Mouse (Mus musculus) heart, embryonic 11.5 days (tissue): ENCODE measurements at regions not wholly inside any gene's neighbourhood (a gene's known extent, or its start where the extent isn't known, plus 50 kb on each side); places are given as distances from the start of the nearest gene placed in this dataset.
"Not testable (repeated sequence)": the region's sequence is repeated elsewhere in the genome, so short reads cannot be mapped to it uniquely, and the experiment has no call there.

ENCODE experiments used
- ATAC-seq: fragments of 200-750 bp; cut with Nextera tagmentation; replicated peaks from 2 replicates; pipeline ENCODE4 v1.8.0; 2017; ENCODE audit warnings: moderate library complexity; ENCODE audit not compliant: insufficient number of reproducible peaks, low FRiP score, low TSS enrichment
- H3K27ac ChIP-seq: fragments of 300-500 bp; sonication (generic); 2 replicates; pipeline ENCODE4 v1.5.1; 2014; ENCODE audit warnings: mild to moderate bottlenecking, low read depth, low read length
- H3K27me3 ChIP-seq: fragments of 300-500 bp; sonication (generic); 2 replicates; pipeline ENCODE4 v1.6.1; 2014; ENCODE audit warnings: mild to moderate bottlenecking, low read length, mixed read lengths; ENCODE audit not compliant: control insufficient read depth, insufficient read depth
- H3K36me3 ChIP-seq: fragments of 300-500 bp; sonication (generic); 2 replicates; pipeline ENCODE4 v1.6.1; 2014; ENCODE audit warnings: mild to moderate bottlenecking, low read length, moderate library complexity, mixed read lengths; ENCODE audit not compliant: control insufficient read depth, insufficient read depth
- H3K4me1 ChIP-seq: fragments of 300-500 bp; sonication (generic); 2 replicates; pipeline ENCODE4 v1.6.1; 2014; ENCODE audit warnings: low read length; ENCODE audit not compliant: control insufficient read depth, insufficient read depth
- H3K4me2 ChIP-seq: fragments of 300-500 bp; sonication (generic); 2 replicates; pipeline ENCODE4 v1.6.1; 2014; ENCODE audit warnings: mild to moderate bottlenecking, moderate library complexity
- H3K4me3 ChIP-seq: fragments of 300-500 bp; sonication (generic); 2 replicates; pipeline ENCODE4 v1.5.1; 2014; ENCODE audit warnings: low read depth, low read length
- H3K9ac ChIP-seq: fragments of 300-500 bp; sonication (generic); 2 replicates; pipeline ENCODE4 v1.6.1; 2014; ENCODE audit warnings: mild to moderate bottlenecking, low read depth, low read length, moderate library complexity
- H3K9me3 ChIP-seq: fragments of 300-500 bp; sonication (generic); replicated peaks from 2 replicates; pipeline ENCODE4 v1.6.1; 2016; ENCODE audit warnings: low read length; ENCODE audit not compliant: control insufficient read depth
- WGBS: fragments of 180-500 bp; shearing (Covaris S2); extraction: QIAGEN DNeasy Blood & Tissue Kit; methylation state at CpG from one replicate; pipeline ENCODE4 v1.1.7; 2014; ENCODE audit not compliant: insufficient replicate concordance; 5-methylcytosine and 5-hydroxymethylcytosine counted together

- peaks cover 4% of the 10 kb centered on the region; the same call in 1 of the 2 replicates for H3K4me1 ChIP-seq
- H3K36me3 ChIP-seq, result no peaks in the 10 kb centered on the region
- WGBS, result 84% methylated on average over 4 of the region's 4 CpGs
- H3K27me3 ChIP-seq, result no peaks in the 10 kb centered on the region
- H3K9ac ChIP-seq, result no peak overlapping the region
- H3K9me3 ChIP-seq, result no peaks in the 10 kb centered on the region
- H3K4me3 ChIP-seq, result no peak overlapping the region
- no peak overlapping the region for H3K4me2 ChIP-seq
- H3K27ac ChIP-seq, result no peak overlapping the region
- ATAC-seq, result no peak
These were observed 106.9 kb upstream of the Eif4g2 start for GRCm38 (mm10) chr7:111189731-111190130.

GRCm38 (mm10) chr7:111185954-111186353 is 103.1 kb upstream of the Eif4g2 start:
- no peak overlapping the region for H3K27ac ChIP-seq
- H3K4me1 ChIP-seq, result peaks cover 13% of the 10 kb centered on the region
- 79% methylated on average over 7 of the region's 7 CpGs for WGBS
- no peak overlapping the region for H3K9ac ChIP-seq
- no peak overlapping the region for H3K4me3 ChIP-seq
- H3K4me2 ChIP-seq, result no peak overlapping the region
- H3K9me3 ChIP-seq, result no peaks in the 10 kb centered on the region
- H3K27me3 ChIP-seq, result no peaks in the 10 kb centered on the region
- no peak for ATAC-seq
- H3K36me3 ChIP-seq, result no peaks in the 10 kb centered on the region

DNA sequence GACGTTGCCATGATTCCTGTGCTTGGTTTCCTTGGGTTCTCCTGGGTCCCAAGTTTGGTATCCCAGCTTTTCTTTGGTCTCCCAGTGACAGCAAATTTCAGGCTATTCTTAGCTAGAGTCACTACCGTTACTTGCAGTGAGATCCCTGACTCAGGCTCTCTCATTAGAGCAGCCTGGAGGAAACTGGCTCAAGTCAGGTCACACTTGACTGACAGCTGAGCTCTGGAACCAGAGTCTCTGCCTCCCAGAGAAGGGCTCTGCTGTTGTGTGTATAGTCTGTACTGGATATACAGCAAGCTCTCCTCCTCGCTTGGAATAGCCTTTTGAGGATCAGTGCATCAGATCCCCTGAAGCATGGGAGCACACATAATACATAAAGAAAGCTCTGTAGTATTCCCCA is 100.7 kb upstream of the Eif4g2 start:
- H3K4me2 ChIP-seq, result no peak overlapping the region
- no peak for ATAC-seq
- WGBS, result 47% methylated on average over 3 of the region's 3 CpGs
- H3K27ac ChIP-seq, result peak overlapping the region; percentile 57
- no peaks in the 10 kb centered on the region for H3K36me3 ChIP-seq
- no peaks in the 10 kb centered on the region for H3K27me3 ChIP-seq
- peaks cover 26% of the 10 kb centered on the region for H3K4me1 ChIP-seq
- H3K9ac ChIP-seq, result no peak overlapping the region
- H3K4me3 ChIP-seq, result no peak overlapping the region
- H3K9me3 ChIP-seq, result no peaks in the 10 kb centered on the region

GRCm38 (mm10) chr7:111182319-111182718 is 99.5 kb upstream of the Eif4g2 start:
- WGBS, result 64% methylated on average over 3 of the region's 3 CpGs
- H3K4me1 ChIP-seq, result peaks cover 26% of the 10 kb centered on the region
- no peaks in the 10 kb centered on the region for H3K27me3 ChIP-seq
- H3K9ac ChIP-seq, result no peak overlapping the region
- ATAC-seq, result no peak
- H3K4me2 ChIP-seq, result no peak overlapping the region
- H3K4me3 ChIP-seq, result no peak overlapping the region
- H3K27ac ChIP-seq, result no peak overlapping the region
- no peaks in the 10 kb centered on the region for H3K36me3 ChIP-seq
- no peaks in the 10 kb centered on the region for H3K9me3 ChIP-seq

- Histone ChIP-seq H3K4me2 (peak overlapping the region; percentile 9; the same call in 1 of the 2 replicates), H3K9ac (peak overlapping the region; percentile 50), H3K27ac (peak overlapping the region; percentile 79), H3K4me1 (peaks cover 22% of the 10 kb centered on the region), H3K9me3 (no peaks in the 10 kb centered on the region), H3K4me3 (no peak overlapping the region), H3K27me3 (no peaks in the 10 kb centered on the region), H3K36me3 (no peaks in the 10 kb centered on the region)
- WGBS, result 31% methylated on average over 7 of the region's 7 CpGs
- peak; percentile 75 for ATAC-seq
These were observed 96.8 kb upstream of the Eif4g2 start for GRCm38 (mm10) chr7:111179401-111180271.

DNA sequence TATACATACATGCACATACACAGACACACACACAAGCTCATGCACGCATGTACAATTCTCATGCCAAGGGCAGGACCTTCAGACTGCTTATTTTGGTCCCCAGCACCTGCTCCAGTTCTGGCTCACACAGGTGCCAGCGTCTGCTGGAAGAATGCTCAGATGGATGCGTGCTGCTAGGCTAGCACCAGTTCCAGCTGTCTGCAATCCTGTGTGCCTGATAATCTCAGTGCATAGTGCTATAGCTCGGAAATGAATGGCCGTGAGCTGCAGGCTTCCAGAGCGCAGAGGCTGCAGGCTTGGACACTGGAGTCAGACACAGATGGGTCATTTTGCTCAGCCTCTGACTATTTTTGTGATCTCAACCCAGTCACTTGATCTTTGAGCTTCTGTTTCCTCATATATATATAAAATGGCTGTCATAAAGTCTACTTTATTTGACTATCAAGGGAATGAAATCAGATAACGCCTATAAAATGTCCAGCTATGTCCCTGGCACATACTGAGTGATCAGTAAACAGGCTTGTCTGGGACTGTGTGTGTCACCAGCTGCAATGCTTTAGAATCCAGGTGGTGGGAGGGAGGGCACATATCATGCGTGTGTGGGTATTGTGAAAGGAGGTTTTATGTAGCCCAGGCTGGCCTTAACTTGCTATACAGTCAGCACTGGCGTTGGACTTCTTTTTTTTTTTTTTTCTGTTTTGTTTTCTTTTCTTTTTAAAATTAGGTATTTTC is 91.7 kb upstream of the Eif4g2 start:
- Histone ChIP-seq H3K4me3 (no peak overlapping the region), H3K36me3 (no peaks in the 10 kb centered on the region), H3K9me3 (no peaks in the 10 kb centered on the region), H3K4me2 (no peak overlapping the region), H3K4me1 (peaks cover 4% of the 10 kb centered on the region), H3K9ac (no peak overlapping the region), H3K27ac (no peak overlapping the region), H3K27me3 (no peaks in the 10 kb centered on the region)
- WGBS, result 75% methylated on average over 9 of the region's 9 CpGs
- no peak for ATAC-seq

DNA sequence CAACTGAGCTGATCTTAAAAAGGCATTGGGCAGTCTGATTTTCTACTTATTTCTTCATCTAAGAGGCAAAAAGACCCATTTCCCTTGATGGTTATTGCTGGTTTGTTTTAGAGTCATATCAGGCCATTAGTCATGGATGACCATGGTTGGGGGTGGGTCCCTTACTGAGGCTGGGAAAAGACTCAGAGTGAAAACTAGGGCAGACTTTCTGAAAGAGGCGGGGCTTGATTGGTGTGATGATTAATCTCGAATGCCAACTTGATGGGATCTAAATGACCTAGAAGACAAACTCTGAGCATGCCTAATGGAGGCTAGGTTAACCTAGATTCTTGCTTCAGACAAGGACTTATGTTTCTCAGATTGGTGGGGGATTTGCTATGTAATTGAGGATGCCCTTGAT is 89.2 kb upstream of the Eif4g2 start:
- no peaks in the 10 kb centered on the region for H3K27me3 ChIP-seq
- no peaks in the 10 kb centered on the region for H3K4me1 ChIP-seq
- H3K9me3 ChIP-seq, result no peaks in the 10 kb centered on the region
- no peak for ATAC-seq
- H3K27ac ChIP-seq, result no peak overlapping the region
- no peak overlapping the region for H3K4me2 ChIP-seq
- 77% methylated on average over 2 of the region's 2 CpGs for whole genome bisulfite sequencing
- no peak overlapping the region for H3K9ac ChIP-seq
- H3K36me3 ChIP-seq, result no peaks in the 10 kb centered on the region
- no peak overlapping the region for H3K4me3 ChIP-seq

GRCm38 (mm10) chr7:111168546-111169233 is 85.9 kb upstream of the Eif4g2 start:
- WGBS, result 89% methylated on average over 3 of the region's 3 CpGs
- ATAC-seq, result not testable (repeated sequence)

More at GRCm38 (mm10) chr7:111168546-111169233, 85.9 kb upstream of the Eif4g2 start:
- not testable (repeated sequence) for H3K4me2 ChIP-seq, H3K27ac ChIP-seq, H3K9me3 ChIP-seq, H3K27me3 ChIP-seq, H3K9ac ChIP-seq, H3K4me3 ChIP-seq, H3K4me1 ChIP-seq, H3K36me3 ChIP-seq
